Mouse (Mus musculus) 3134 (cell line): ENCODE measurements at regions not wholly inside any gene's neighbourhood (a gene's known extent, or its start where the extent isn't known, plus 50 kb on each side); places are given as distances from the start of the nearest gene placed in this dataset.
"Not testable (repeated sequence)": the region's sequence is repeated elsewhere in the genome, so short reads cannot be mapped to it uniquely, and the experiment has no call there.

Experiments
- DNase-seq: peaks from one replicate; pipeline ENCODE4 v3.0.0-alpha.2; 2011; ENCODE audit warnings: low spot score; ENCODE audit not compliant: insufficient read length; ENCODE audit errors: extremely low read depth

DNA sequence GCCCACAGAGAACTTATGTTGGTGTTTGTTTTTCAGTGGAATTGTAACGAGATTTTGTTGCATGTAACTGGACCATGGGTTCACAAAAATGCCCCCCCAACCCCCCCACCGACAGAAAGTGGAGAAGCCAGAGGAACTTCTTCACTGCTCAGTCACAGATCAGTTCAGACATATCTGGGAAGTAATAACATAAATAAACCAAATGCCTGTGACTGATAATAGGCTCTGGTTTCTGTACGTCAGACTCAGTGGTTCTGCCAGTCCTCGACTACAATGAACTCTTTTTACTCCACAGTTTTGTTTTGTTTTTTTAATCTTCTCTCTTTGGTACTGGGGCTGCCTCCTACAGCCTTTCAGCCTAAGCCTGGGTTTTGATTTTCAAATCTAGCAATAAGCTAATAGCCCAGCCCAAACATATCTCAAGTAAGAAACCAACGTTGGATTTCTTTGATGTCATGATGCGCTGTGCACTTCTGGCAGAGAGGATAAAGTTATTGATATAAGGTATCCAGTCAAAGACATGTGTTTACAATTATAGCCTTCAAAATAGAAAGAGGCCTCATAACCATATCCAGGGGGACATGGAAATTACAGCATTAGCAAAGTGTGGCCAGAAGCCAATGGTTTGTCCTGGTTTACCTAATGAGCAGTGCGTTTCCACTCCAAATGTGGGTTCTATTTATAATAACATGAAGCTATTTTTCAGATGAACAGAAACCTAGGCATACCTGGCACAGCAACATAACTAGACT, 244.0 kb upstream of the Intu start:
- DNase-seq: no peak

DNA sequence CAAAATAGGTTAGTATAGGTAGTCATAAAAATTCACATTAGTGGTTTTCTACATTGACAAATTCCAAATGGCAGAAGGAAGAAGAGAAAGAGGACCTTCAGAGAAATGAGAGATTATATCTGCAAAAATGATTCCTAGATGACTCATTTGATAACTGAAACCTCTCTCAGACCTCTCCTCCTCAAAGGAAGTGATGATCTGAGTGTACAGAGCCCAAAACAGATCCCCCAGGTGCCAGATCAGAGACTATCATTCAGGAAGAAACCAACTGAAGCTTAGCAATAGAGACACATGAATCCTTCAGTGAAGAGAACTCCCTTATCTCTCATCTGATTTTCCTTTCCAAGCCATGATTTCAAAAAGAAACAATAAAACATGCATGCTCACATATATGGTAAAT, 234.0 kb upstream of the Intu start:
- DNase-seq: no peak

DNA sequence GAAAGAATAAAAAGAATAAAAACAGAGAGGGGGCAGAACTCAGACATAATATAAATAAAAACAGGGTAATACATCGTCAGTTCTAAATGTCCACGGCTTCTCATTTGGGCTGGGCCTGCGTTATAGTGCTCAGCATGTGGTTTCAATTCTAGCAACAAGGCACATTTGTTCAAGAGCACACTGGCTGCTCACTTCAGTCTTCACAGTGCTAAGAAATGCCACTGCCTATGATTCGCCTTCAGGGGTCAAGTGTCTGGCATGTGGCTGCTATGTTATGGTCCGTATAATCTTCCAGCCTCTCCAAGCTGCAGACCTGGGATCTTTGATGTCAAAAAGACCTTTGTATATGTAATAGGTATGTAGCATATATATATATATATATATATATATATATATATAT, 210.8 kb upstream of the Intu start:
- no peak for DNase-seq

DNA sequence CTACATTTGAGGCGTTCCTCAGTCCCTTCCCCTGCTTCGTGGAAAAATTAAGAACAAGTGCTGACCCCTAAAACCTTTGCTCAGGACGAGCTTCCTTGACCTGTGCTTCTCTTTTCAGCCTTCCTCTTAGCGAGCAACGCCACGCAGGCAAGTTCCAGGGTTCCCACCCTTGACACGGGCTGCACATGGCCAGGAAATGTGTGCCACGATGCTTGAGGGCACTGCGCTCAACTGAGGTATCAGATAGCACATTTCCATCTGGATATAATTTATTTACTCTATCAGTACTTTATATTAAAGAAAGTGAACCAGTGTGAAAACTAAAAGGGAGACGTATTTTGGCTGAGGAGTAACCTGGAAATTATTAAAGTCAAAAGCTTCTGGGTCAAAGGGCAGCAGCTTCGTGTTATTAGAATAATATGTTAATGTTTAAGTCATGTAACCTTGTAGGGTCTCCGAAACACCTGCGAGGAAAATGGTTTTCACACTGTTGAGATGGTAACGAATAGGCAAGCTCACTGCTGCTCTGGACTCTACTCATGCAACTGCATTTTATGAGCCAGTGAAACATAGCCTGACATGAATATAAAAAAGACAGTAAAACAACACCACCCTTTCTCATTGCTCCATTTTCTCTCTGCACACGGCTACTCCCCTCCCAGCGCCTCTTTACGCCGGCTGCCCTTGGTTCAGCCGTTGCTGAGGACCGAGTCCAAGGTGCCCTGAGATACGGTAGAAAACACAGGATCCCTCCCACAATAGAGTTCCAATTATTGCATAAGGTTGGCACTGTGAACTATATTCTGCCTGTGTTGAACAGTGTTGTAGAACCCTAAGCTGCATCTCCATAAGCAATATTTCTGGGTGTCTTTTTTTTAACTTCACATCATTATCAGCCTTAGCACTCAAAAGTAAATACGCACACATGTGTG, 204.9 kb upstream of the Intu start:
- DNase-seq: no peak

DNA sequence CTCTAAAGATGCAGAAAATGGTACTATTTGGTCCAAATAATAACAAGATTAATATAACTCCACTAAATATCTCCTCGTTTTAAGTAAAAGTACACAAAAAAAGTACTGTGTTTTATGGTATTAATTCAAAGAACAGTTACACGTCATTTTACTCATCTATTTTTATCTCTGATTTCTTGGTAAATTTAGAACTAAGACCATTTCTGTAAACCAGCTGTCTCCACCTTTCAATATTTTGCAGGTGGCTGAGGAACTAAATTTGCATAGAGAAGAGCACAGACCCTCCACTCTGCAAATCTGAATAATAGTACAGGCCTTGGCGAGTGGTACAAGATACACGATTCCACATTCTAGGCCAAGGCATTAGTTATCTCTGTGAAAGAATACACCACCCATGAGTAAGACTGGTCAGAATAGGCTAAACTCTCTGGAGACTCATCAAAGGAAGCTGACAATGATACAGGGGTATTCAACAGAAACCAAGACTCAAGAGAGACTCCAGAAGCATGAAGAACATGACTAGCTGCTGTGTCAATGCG, 191.5 kb upstream of the Intu start:
- no peak for DNase-seq

DNA sequence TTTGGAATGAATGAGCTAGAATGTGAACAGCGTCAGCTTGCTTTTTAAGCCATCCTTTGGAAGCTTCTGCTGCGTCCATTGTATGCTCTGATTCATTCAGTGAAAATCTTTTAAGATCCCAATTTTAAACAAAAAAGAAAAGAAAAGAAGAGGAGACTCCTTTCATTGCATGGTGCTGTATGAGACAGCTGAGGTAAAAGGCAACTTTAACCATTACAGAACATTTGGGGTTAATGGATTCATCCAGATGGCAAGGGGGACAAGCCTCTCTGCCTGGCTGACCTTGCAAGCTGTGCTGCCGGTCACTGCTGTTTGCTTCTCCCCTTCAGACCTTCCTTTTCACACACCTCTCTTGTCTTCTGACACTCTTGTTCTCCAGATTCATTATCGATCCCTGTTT, 176.0 kb upstream of the Intu start:
- DNase-seq: no peak

DNA sequence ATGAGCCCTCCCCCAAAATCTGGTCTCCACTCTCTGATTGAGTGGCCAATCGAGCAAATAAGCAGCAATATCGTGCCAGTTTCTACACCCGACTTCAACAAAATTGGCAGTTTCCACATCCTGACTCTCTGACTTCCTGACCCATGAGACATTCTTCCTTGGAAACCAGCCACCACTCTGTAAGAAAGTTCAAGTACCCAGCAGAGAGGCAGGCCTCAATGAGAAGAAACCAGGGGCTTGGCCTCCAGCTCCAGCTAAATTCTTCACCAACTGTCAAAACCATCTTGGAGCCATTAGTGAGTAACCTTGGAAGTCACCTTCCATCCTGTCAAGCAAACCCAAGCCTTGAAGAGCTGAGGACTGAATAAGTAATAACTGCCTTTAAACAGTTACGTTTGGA, 162.7 kb upstream of the Intu start:
- DNase-seq: no peak

DNA sequence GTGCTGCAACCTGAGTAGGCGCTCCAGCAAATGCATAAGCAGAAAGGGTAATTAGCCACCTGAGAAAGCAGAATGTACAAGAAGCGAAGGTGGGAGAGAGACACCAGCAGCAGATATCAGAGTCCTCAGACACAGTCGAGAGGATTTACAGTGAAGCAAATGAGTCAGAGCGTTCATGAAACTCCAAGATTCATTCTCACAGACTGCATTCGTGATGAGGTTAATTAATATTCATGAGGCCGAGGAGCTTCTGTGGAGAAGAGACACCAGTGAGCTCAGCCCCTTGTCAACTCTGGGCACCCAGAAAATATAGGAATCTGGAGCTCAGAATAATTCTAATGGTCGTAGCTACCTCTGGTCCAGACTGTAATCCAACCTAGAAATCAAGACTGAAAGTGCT, 159.7 kb upstream of the Intu start:
- DNase-seq: no peak

DNA sequence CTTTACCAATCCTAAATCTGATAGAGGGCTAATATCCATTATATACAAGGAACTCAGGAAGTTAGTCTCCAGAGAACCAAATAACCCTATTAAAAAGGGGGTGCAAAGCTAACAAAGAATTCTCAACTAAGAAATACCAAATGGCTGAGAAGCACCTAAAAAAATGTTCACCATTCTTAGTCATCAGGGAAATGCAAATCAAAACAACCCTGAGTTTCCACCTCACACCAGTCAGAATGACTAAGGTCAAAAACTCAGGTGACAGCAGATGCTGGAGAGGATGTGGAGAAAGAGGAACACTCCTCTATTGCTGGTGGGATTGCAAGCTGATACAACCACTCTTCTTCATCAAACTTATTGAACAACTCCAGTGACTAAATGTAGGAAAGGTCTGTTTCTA, 154.9 kb upstream of the Intu start:
- not testable (repeated sequence) for DNase-seq

DNA sequence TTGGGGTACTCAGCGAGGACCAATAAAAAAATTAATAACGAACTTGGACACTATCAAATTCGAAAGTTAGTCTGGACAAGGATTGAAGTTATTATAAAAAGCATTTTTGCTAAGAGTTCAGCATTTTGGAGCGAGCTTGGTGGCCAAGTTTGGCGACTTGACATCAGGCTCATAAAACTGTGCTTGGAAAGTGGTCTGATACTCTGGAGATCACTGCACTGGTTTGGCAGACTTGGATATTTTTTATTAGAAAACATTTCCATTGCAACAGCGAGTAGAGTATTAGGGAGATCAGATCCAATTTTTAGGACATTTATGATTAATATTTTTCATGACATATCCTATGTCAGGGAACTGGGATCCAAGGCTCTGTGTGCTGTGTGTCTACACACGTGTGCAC, 153.7 kb upstream of the Intu start:
- no peak for DNase-seq

DNA sequence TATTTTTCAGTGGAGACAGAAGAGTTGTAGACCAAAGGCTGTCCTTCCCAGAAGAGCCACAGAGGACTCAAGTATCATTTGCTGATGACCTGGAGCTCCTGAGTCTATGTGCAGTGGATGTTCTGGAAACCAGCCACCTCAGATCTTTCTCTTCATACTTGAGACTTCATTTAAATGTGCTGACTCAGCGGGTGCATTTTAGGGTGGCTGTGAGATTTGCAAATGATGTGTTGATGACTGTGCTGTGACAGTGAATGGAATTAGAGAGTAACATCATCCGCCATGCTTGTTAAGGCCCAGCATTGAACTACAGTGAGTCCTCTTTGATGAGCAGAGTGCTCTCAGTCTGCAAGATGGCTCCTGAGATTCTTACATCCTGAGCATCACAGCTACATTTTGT, 152.0 kb upstream of the Intu start:
- DNase-seq: no peak

DNA sequence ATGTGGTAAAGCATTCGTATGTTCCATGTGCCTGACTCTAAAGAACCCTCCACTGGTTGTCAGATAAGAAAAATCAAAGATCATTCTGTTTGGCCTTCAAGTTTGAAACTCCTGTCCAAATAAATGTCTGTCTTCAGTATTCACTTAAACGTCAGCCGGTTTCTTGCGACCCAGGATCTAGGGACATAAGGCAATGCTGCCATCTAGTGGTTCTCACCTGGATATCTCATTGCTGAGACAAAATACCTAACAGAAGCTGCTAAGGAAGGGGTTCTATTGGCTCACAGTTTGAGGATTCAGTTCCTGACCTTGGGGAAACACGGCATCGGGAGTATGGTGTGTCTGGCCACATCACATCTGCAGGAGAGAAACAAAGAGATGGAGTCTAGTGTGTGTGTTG, 139.5 kb upstream of the Intu start:
- no peak for DNase-seq

DNA sequence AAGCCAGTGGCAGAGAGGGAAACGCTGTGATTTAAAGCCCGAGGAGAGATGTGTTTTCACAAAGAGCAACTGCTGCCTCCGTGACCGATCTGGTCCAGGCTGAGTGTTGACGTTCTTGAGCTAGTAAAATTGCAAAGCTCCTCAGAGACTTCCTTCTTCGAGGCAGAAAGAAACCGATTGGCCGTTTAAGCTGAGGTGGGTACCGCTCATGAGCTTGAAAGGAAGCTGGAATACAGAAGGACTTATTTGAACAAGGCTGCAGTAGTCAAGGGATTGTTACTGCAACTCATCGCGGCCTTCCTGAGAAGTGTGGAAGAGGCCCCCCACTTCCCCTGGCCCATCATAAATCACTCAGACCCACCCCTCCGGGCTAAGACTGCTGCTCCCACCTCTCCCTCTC, 132.9 kb upstream of the Intu start:
- DNase-seq: no peak

DNA sequence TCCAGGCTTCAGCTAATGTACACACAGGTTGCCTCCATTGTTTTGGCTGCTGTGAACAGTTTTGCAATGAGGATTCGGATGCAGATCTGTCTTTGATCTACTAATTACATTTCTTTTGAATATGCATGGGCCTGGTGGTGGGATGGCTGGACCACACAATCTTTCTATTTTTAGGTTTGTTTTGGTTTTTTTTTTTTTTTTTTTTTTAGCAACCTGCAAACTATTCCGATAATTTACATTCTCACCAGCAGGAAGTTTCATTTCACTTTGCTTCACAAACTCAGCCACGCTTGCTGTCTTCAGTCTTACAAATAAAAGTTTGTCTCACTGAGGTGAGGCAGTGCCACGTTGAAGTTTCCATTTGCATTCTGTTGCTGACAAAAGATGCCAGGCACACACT, 127.7 kb upstream of the Intu start:
- DNase-seq: no peak

DNA sequence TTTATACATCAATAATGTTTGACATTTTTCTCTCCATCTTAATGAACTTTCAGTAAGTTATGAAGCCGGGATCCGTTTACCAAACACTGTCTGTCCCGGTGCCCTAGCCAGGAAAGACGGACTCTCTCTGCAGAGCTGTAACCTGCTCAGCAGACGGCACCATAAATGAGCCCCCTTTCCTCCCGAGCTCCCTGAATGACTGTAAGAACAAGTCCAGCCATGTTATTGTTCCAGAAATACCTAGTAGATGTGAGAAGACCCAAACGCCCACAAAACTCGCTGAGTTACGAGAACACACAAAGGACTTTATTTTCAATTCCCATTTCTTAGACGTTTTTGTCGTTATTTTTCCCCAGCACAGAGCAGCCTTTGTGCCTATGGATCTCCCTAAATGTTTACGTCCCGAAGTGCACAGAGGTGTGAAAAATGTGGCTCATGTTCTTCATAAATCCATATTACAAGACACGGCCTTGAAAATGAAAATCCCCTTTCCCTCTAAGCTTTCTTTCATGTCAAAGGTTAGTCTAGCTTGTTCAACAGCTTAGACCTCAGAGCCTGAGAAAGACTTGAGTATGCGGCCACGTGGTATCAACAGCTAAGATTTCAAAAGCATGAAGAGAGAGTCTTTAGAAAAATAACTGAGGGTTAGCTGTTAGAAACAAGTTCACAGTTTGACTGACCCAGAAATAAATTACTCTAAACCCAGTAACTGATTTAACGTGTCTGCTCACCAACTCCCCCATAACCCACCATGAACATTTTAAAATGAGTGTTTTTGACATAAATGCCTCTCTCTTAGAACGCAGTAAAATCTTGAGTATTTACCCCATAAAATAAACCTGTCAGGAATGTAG, 125.8 kb upstream of the Intu start:
- DNase-seq: no peak

DNA sequence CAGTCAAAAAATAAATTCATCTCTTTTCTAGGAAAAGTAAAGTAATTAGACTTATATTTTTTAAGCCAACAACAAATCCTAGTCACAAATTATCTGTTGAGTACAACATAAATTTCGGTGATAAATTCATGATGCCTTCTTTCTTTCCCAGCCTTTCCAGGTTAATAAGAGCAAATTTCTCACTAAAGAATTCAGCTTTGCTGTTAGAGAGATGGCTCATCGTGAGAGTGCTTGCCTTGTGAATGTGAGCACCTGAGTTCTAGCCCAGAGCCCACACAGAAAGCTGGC, 125.2 kb upstream of the Intu start:
- no peak for DNase-seq

DNA sequence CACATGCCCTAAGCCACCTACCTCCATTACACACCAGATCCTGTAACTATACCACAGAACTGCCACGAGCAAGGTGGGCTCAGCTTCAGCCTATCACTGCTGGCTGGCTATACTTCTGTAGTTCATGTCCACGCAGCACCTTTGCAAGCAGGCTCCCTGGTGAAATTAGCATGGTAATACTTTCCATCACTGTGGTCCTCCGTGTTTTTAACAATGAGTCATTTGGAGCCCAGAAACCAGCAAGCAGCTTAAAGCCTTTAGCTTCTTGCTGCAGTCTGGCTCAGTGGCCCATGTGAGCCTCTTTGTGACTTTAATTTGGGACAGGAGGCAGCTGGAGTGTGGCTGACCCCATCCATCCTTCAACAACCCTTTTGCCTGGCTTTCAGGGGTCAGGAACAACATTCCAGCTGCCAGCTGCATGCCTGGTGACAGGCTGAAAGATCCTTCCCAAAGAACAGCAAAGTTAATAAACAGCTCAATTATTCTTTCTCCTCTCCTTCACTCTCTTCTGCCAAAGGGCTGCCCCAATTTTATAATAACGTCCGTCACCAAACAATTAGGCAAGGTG, 122.1 kb upstream of the Intu start:
- no peak for DNase-seq

DNA sequence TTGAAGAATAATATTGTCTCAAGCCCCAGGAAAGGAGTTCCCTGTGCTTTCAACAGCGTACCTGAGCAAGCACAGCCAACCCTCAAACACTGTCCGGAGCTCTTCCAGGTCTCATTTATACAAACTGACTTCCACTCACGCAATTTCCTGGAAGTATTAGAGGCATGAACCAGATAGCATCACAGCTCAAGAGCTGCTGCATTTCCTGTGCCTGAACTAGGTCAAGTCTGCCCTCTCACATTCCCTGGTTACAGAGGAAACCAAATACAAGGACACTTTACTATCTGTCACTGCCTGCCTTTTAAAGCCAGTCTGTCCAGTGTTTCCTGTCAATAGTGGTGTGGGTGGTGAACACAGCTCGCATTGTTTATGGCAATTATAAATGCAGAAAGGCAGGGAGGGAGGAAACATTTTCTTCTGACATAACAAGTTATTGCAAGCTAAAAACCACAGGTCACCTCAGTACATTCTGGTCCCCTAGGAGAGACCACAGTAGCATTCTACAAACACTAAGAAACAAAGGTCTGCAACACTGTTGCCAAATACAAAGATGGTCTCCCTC, 120.3 kb upstream of the Intu start:
- no peak for DNase-seq

DNA sequence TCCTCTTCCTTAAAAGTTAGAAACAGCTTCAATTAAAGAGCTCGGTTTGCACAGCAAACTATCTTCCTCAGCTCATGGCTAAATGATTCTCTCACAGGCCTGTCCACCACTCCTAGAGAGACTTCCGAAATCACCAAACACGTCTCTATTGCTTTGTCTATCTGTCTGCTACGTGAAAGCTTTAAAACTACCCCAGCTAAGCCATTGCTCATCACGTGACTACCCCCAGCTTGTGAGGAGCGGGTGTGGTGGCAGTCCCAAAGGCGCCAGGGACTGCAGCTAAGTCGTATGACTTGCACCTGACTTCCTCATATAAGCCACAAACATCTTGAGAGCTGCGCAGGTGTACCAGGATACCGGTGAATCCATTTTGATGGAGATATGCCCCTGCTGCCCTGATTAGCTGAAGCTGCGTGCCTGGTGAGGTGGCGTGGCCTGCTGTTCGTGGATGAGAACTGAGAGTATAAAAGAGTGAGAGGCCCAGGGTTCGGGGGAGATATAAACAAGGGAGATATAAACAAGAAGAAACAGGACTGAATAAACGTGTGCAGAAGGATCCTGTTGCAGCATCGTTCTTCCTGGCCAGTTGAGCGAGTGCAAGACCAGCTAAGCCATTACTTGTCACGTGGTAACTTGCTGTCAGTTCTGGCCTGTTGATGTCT, 105.8 kb upstream of the Intu start:
- DNase-seq: not testable (repeated sequence)

DNA sequence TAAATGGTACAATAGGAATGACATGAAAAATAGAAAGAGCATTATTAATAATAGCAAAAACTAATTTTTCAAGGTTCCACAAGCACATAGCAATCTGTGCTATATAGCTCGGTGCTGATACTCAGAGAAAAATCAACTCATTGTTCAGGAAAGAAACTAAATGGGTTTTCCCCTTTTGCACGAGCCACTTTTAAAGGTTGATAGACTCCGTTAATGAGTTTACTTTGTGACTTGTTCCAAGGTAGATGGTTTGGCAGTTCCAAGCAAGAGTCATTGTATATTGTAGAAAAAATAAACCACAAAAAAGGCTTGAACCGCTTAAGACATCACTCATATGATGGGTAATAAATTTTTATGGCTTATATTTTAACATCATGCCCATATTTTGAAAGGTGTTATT, 105.0 kb upstream of the Intu start:
- no peak for DNase-seq
